Mouse (Mus musculus) neural tube, embryonic 14.5 days (tissue): Measurements from ENCODE around the gene Pcdh15. TPM values are rescaled to one million over a fixed set of nuclear protein-coding genes. Genes with fewer than 3 reads are reported as not detected.

Source experiments
- ATAC-seq: fragments of 200-750 bp; cut with Nextera tagmentation; 2 replicates; pipeline ENCODE4 v1.8.0; 2017; ENCODE audit warnings: low read depth, mild to moderate bottlenecking, moderate TSS enrichment, moderate library complexity
- H3K27ac ChIP-seq: fragments of 300-500 bp; sonication (generic); 2 replicates; pipeline ENCODE4 v1.5.1; 2014; ENCODE audit warnings: low read depth, mild to moderate bottlenecking, control low read depth, low read length, moderate library complexity, mixed read lengths
- H3K27me3 ChIP-seq: fragments of 300-500 bp; sonication (generic); 2 replicates; pipeline ENCODE4 v1.6.1; 2014; ENCODE audit warnings: low read length; ENCODE audit not compliant: control insufficient read depth, insufficient read depth
- H3K36me3 ChIP-seq: fragments of 300-500 bp; sonication (generic); 2 replicates; pipeline ENCODE4 v1.6.1; 2014; ENCODE audit warnings: low read length, mixed read lengths; ENCODE audit not compliant: control insufficient read depth, insufficient read depth
- H3K4me1 ChIP-seq: fragments of 300-500 bp; sonication (generic); 2 replicates; pipeline ENCODE4 v1.6.1; 2014; ENCODE audit warnings: low read length; ENCODE audit not compliant: control insufficient read depth, insufficient read depth
- H3K4me2 ChIP-seq: fragments of 300-500 bp; sonication (generic); 2 replicates; pipeline ENCODE4 v1.6.1; 2014; ENCODE audit warnings: mild to moderate bottlenecking, low read depth, low read length, control low read depth
- H3K4me3 ChIP-seq: fragments of 300-500 bp; sonication (generic); 2 replicates; pipeline ENCODE4 v1.5.1; 2014; ENCODE audit warnings: low read depth, low read length, control low read depth, mixed read lengths
- H3K9ac ChIP-seq: fragments of 300-500 bp; sonication (generic); replicated peaks from 2 replicates; pipeline ENCODE4 v1.6.1; 2014; ENCODE audit warnings: low read depth, mild to moderate bottlenecking, control low read depth, low read length, mixed read lengths
- H3K9me3 ChIP-seq: fragments of 300-500 bp; sonication (generic); 2 replicates; pipeline ENCODE4 v1.6.1; 2016; ENCODE audit warnings: low read length; ENCODE audit not compliant: control insufficient read depth
- WGBS: fragments of 180-500 bp; shearing (Covaris S2); extraction: QIAGEN DNeasy Blood & Tissue Kit; methylation state at CpG from one replicate; pipeline ENCODE4 v1.1.7; 2014; 5-methylcytosine and 5-hydroxymethylcytosine counted together
- polyA plus RNA-seq: library from polyadenylated mRNA; unstranded; fragments of >200 nt; fragmentation: Nextera tagmentation; extraction: Ambion mirVana; gene quantifications from 2 replicates; pipeline ENCODE4 v1.2.1, GENCODE M21; 2014

The Pcdh15 gene
- polyA plus RNA-seq, 1 experiment from 2014 or later, result 23.0 TPM

- WGBS, result 72% methylated on average over 5 of the region's 5 CpGs
- Histone ChIP-seq H3K9me3 (no peaks in the 10 kb centered on the region), H3K9ac (no peak overlapping the region), H3K27ac (no peak overlapping the region), H3K4me1 (no peaks in the 10 kb centered on the region), H3K36me3 (no peaks in the 10 kb centered on the region), H3K4me3 (no peak overlapping the region), H3K27me3 (no peaks in the 10 kb centered on the region), H3K4me2 (no peak overlapping the region)
- no peak for ATAC-seq
These were observed 1206.5 kb downstream of the Pcdh15 start for GRCm38 (mm10) chr10:74305439-74306158.

- Histone ChIP-seq H3K4me1 (no peaks in the 10 kb centered on the region), H3K4me3 (no peak overlapping the region), H3K36me3 (no peaks in the 10 kb centered on the region), H3K27ac (no peak overlapping the region), H3K4me2 (no peak overlapping the region), H3K27me3 (no peaks in the 10 kb centered on the region), H3K9me3 (no peaks in the 10 kb centered on the region), H3K9ac (no peak overlapping the region)
- whole genome bisulfite sequencing, result 68% methylated on average over 3 of the region's 3 CpGs
- ATAC-seq, result no peak
These were observed 1207.9 kb downstream of the Pcdh15 start for GRCm38 (mm10) chr10:74307035-74307434.

- no peak overlapping the region for H3K4me3 ChIP-seq
- no peaks in the 10 kb centered on the region for H3K4me1 ChIP-seq
- no peak overlapping the region for H3K27ac ChIP-seq
- no peaks in the 10 kb centered on the region for H3K27me3 ChIP-seq
- H3K36me3 ChIP-seq, result no peaks in the 10 kb centered on the region
- no peak for ATAC-seq
- no peaks in the 10 kb centered on the region for H3K9me3 ChIP-seq
- no peak overlapping the region for H3K4me2 ChIP-seq
- 79% methylated on average over 2 of the region's 2 CpGs for WGBS
- no peak overlapping the region for H3K9ac ChIP-seq
These were observed 1216.9 kb downstream of the Pcdh15 start for GRCm38 (mm10) chr10:74316091-74316490.

GRCm38 (mm10) chr10:74335412-74335811 lies 1236.3 kb downstream of the Pcdh15 start:
- H3K27ac ChIP-seq, result no peak overlapping the region
- H3K36me3 ChIP-seq, result no peaks in the 10 kb centered on the region
- WGBS, result 44% methylated on average over 7 of the region's 7 CpGs
- H3K9ac ChIP-seq, result no peak overlapping the region
- no peaks in the 10 kb centered on the region for H3K4me1 ChIP-seq
- no peaks in the 10 kb centered on the region for H3K9me3 ChIP-seq
- H3K4me2 ChIP-seq, result no peak overlapping the region
- ATAC-seq, result peak; percentile 69; the same call in 1 of the 2 replicates
- no peak overlapping the region for H3K4me3 ChIP-seq
- no peaks in the 10 kb centered on the region for H3K27me3 ChIP-seq

- WGBS, result 49% methylated on average over 3 of the region's 3 CpGs
- Histone ChIP-seq H3K27me3 (no peaks in the 10 kb centered on the region), H3K4me3 (no peak overlapping the region), H3K4me1 (no peaks in the 10 kb centered on the region), H3K36me3 (no peaks in the 10 kb centered on the region), H3K4me2 (no peak overlapping the region), H3K9me3 (no peaks in the 10 kb centered on the region), H3K27ac (no peak overlapping the region), H3K9ac (no peak overlapping the region)
- ATAC-seq, result no peak; the same call in 1 of the 2 replicates
These were observed 1240.4 kb downstream of the Pcdh15 start for GRCm38 (mm10) chr10:74339247-74340160.

GRCm38 (mm10) chr10:74359526-74359925 lies 1260.4 kb downstream of the Pcdh15 start:
- Histone ChIP-seq H3K36me3 (no peaks in the 10 kb centered on the region), H3K4me3 (no peak overlapping the region), H3K9me3 (no peaks in the 10 kb centered on the region), H3K27me3 (no peaks in the 10 kb centered on the region), H3K4me2 (no peak overlapping the region), H3K9ac (no peak overlapping the region), H3K4me1 (no peaks in the 10 kb centered on the region), H3K27ac (no peak overlapping the region)
- ATAC-seq, result no peak
- WGBS, result 66% methylated on average over 5 of the region's 5 CpGs

- no peaks in the 10 kb centered on the region for H3K9me3 ChIP-seq
- 83% methylated on average over 1 of the region's 1 CpGs for WGBS
- peak; percentile 16; the same call in 1 of the 2 replicates for ATAC-seq
- no peak overlapping the region for H3K9ac ChIP-seq
- H3K27me3 ChIP-seq, result no peaks in the 10 kb centered on the region
- no peaks in the 10 kb centered on the region for H3K36me3 ChIP-seq
- H3K4me1 ChIP-seq, result 0 out of 2 replicates have a peak, but pooled peaks cover 2% of the 10 kb centered on the region
- H3K27ac ChIP-seq, result no peak overlapping the region
- H3K4me3 ChIP-seq, result no peak overlapping the region
- H3K4me2 ChIP-seq, result no peak overlapping the region
These were observed 1279.6 kb downstream of the Pcdh15 start for GRCm38 (mm10) chr10:74378697-74379096.

GRCm38 (mm10) chr10:74379276-74380134 lies 1280.4 kb downstream of the Pcdh15 start:
- WGBS, result 20% methylated on average over 7 of the region's 7 CpGs
- peak; percentile 83; the same call in 1 of the 2 replicates for ATAC-seq

More at GRCm38 (mm10) chr10:74379276-74380134, 1280.4 kb downstream of the Pcdh15 start:
- Histone ChIP-seq H3K9me3 (no peaks in the 10 kb centered on the region), H3K27ac (no peak overlapping the region), H3K9ac (no peak overlapping the region), H3K36me3 (no peaks in the 10 kb centered on the region), H3K4me3 (no peak overlapping the region), H3K4me1 (0 out of 2 replicates have a peak, but pooled peaks cover 2% of the 10 kb centered on the region), H3K4me2 (no peak overlapping the region), H3K27me3 (no peaks in the 10 kb centered on the region)
